Mouse (Mus musculus) T-helper 17 cell (primary cell): ENCODE measurements around the gene Ints3.
"Not testable (repeated sequence)": the region's sequence is repeated elsewhere in the genome, so short reads cannot be mapped to it uniquely, and the experiment has no call there.

Experiments used
- in situ Hi-C, 2 experiments: fragments of 300-600 bp; cut with MboI, MseI; formaldehyde crosslinking; loops; 1 replicate in 1 of 2; 2 replicates in 1 of 2; pipeline ENCODE4 v1.15.1; 2025; ENCODE audit warnings: high pct_unique_total_duplicates in 2 of 2

Ints3 gene

GRCm38 (mm10) chr3:90362346-90362745 lies 71.1 kb downstream of the Ints3 start:
- in situ Hi-C loops, result no loop called here

- in situ Hi-C loops, result no loop called here
Measured at GRCm38 (mm10) chr3:90361476-90361875, 71.9 kb downstream of the Ints3 start.

GRCm38 (mm10) chr3:90359230-90359629 lies 74.2 kb downstream of the Ints3 start:
- in situ Hi-C loops, result loop anchor here in 1 of 2 experiments (10.0 kb wide), 1 partner anchor 344 kb away; no protein-coding TSS in a partner anchor

GRCm38 (mm10) chr3:90357959-90358358 lies 75.5 kb downstream of the Ints3 start:
- in situ Hi-C loops, result loop anchor here in 1 of 2 experiments (10.0 kb wide), 1 partner anchor 343 kb away; no protein-coding TSS in a partner anchor

GRCm38 (mm10) chr3:90347847-90348246 lies 85.6 kb downstream of the Ints3 start:
- in situ Hi-C loops, result no loop called here

- in situ Hi-C loops, result not testable (repeated sequence)
Measured at GRCm38 (mm10) chr3:90342853-90343252, 90.6 kb downstream of the Ints3 start.
